Mouse (Mus musculus) intestine, embryonic 16.5 days (tissue): Measurements from ENCODE around the gene Gm4969. TPM values are rescaled to one million over a fixed set of nuclear protein-coding genes. Genes with fewer than 3 reads are reported as not detected.
A peak's percentile ranks its signal among the peaks of the same experiment; 100 is the strongest.

Experiments used
- ATAC-seq: fragments of 200-750 bp; cut with Nextera tagmentation; 2 replicates; pipeline ENCODE4 v1.8.0; 2017; ENCODE audit warnings: moderate TSS enrichment, moderate library complexity
- H3K27ac ChIP-seq: fragments of 300-500 bp; sonication (generic); 2 replicates; pipeline ENCODE4 v1.5.1; 2014; ENCODE audit warnings: mild to moderate bottlenecking, low read length
- H3K27me3 ChIP-seq: fragments of 300-500 bp; sonication (generic); replicated peaks from 2 replicates; pipeline ENCODE4 v1.6.1; 2014; ENCODE audit warnings: low read length, control low read depth, mixed read lengths; ENCODE audit not compliant: control insufficient read depth, insufficient read depth
- H3K36me3 ChIP-seq: fragments of 300-500 bp; sonication (generic); 2 replicates; pipeline ENCODE4 v1.6.1; 2014; ENCODE audit warnings: low read length, control low read depth; ENCODE audit not compliant: control insufficient read depth, insufficient read depth
- H3K4me1 ChIP-seq: fragments of 300-500 bp; sonication (generic); 2 replicates; pipeline ENCODE4 v1.6.1; 2014; ENCODE audit warnings: low read length, control low read depth, mixed read lengths; ENCODE audit not compliant: control insufficient read depth, insufficient read depth
- H3K4me2 ChIP-seq: fragments of 300-500 bp; sonication (generic); 2 replicates; pipeline ENCODE4 v1.6.1; 2014; ENCODE audit warnings: low read depth, low read length, control low read depth
- H3K4me3 ChIP-seq: fragments of 300-500 bp; sonication (generic); 2 replicates; pipeline ENCODE4 v1.5.1; 2014; ENCODE audit warnings: mild to moderate bottlenecking, low read length
- H3K9ac ChIP-seq: fragments of 300-500 bp; sonication (generic); 2 replicates; pipeline ENCODE4 v1.6.1; 2014; ENCODE audit warnings: low read depth, low read length
- H3K9me3 ChIP-seq: fragments of 300-500 bp; sonication (generic); 2 replicates; pipeline ENCODE4 v1.6.1; 2016; ENCODE audit warnings: low read length, control low read depth; ENCODE audit not compliant: control insufficient read depth
- WGBS: fragments of 180-500 bp; shearing (Covaris S2); extraction: QIAGEN DNeasy Blood & Tissue Kit; methylation state at CpG from one replicate; pipeline ENCODE4 v1.1.7; 2014; 5-methylcytosine and 5-hydroxymethylcytosine counted together
- polyA plus RNA-seq: library from polyadenylated mRNA; unstranded; fragments of >200 nt; fragmentation: Nextera tagmentation; extraction: Ambion mirVana; gene quantifications from 2 replicates; pipeline ENCODE4 v1.2.1, GENCODE M21; 2015

Gm4969 gene
- polyA plus RNA-seq, 1 experiment from 2014 or later, result 2.1 TPM

DNA sequence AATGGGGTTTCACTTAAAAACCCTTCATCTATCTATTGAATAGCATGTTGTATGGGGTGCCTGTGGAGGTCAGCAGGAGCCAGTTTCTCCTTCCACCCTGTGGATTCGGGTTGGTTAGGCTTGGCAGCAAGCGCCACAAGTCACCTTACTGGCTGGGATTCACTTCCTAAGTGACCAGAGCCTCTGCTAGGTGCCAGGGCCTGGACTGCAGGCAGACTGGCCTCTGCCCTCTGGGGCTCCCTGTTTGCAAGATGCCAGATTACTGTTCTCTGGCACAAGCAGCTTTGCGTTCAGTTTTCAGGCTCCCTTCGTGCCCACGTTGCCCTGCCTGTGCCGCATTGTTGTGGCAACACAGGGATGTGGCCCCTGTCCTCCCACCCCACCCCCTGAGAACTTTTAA is 6.5 kb upstream of the Gm4969 start:
- H3K4me1 ChIP-seq, result peaks cover 9% of the 10 kb centered on the region
- H3K27ac ChIP-seq, result no peak overlapping the region
- H3K9me3 ChIP-seq, result no peaks in the 10 kb centered on the region
- no peak overlapping the region for H3K9ac ChIP-seq
- no peak for ATAC-seq
- no peaks in the 10 kb centered on the region for H3K27me3 ChIP-seq
- 88% methylated on average over 6 of the region's 6 CpGs for WGBS
- H3K4me2 ChIP-seq, result no peak overlapping the region
- H3K4me3 ChIP-seq, result no peak overlapping the region
- H3K36me3 ChIP-seq, result no peaks in the 10 kb centered on the region

GRCm38 (mm10) chr7:19121686-19122085 is 3.5 kb upstream of the Gm4969 start:
- no peak overlapping the region for H3K4me3 ChIP-seq
- 0 out of 2 replicates have a peak, but pooled peaks cover 8% of the 10 kb centered on the region for H3K9me3 ChIP-seq
- 97% methylated on average over 4 of the region's 4 CpGs for WGBS
- H3K27me3 ChIP-seq, result no peaks in the 10 kb centered on the region
- H3K36me3 ChIP-seq, result no peaks in the 10 kb centered on the region
- no peak for ATAC-seq
- no peak overlapping the region for H3K27ac ChIP-seq
- no peak overlapping the region for H3K9ac ChIP-seq
- peaks cover 16% of the 10 kb centered on the region for H3K4me1 ChIP-seq
- no peak overlapping the region for H3K4me2 ChIP-seq

- peak; percentile 94 for ATAC-seq
- Histone ChIP-seq H3K4me1 (peaks cover 16% of the 10 kb centered on the region), H3K27me3 (no peaks in the 10 kb centered on the region), H3K4me2 (peak within 1 kb of the TSS; percentile 70), H3K27ac (no peak within 1 kb of the TSS), H3K9me3 (0 out of 2 replicates have a peak, but pooled peaks cover 8% of the 10 kb centered on the region), H3K4me3 (peak within 1 kb of the TSS; percentile 62), H3K9ac (peak within 1 kb of the TSS; percentile 77), H3K36me3 (no peaks in the 10 kb centered on the region)
- WGBS, result 1% methylated on average over 34 of the region's 34 CpGs
These were observed 1.7 kb upstream of the Gm4969 start, which contains the start of gene Fbxo46 for GRCm38 (mm10) chr7:19119631-19120429. Fbxo46 (plus strand) TSS chr7:19119859.

DNA sequence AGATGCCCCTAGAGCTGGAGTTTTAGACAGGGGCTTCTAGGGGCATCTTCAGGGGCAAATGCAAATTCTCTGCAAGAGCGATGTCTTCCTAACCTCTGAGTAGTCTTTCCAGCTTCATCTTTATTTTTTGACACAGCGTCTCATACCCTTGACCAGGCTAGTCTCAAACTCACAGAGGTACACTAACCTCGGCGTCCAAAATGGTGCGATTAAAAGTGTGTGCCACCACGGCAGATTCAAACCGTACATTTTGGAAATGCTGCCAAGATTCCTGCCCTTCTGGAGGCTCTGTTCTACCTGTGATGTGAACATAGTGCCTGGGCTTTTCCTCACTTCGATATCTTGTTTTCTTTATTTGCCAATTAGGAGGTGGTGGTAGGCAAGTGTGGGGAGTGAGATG is 915 bp upstream of the Gm4969 start:
- no peak overlapping the region for H3K27ac ChIP-seq
- WGBS, result 93% methylated on average over 8 of the region's 8 CpGs
- H3K4me3 ChIP-seq, result no peak overlapping the region

DNA sequence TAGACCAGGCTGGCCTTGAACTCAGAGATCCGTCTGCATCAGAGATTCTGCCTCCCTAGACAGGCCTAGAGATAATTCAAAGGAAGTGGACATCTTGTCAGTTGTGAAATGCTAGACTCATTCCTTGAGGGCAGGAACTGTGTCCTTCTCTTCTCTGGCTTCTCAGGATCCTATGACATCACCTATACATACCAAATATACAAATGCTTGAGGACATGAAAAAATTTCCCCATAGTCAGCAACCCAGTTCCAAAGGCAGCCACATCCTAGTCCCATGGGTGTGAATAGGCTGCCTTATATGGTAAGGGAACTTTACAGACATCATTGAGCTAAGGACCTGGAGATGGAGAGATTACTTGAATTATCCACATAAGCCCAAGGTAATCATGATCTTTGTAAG is 8.6 kb downstream of the Gm4969 start:
- whole genome bisulfite sequencing, result 83% methylated on average over 1 of the region's 1 CpGs
- Histone ChIP-seq H3K27me3 (no peaks in the 10 kb centered on the region), H3K4me3 (no peak overlapping the region), H3K4me2 (no peak overlapping the region), H3K27ac (no peak overlapping the region), H3K9ac (no peak overlapping the region), H3K36me3 (no peaks in the 10 kb centered on the region), H3K9me3 (no peaks in the 10 kb centered on the region), H3K4me1 (no peaks in the 10 kb centered on the region)
- no peak for ATAC-seq

More for the DNA sequence above, 915 bp upstream of the Gm4969 start:
- 0 out of 2 replicates have a peak, but pooled peaks cover 8% of the 10 kb centered on the region for H3K9me3 ChIP-seq
- H3K4me1 ChIP-seq, result peaks cover 16% of the 10 kb centered on the region
- ATAC-seq, result peak; percentile 29
- H3K4me2 ChIP-seq, result no peak overlapping the region
- H3K27me3 ChIP-seq, result no peaks in the 10 kb centered on the region
- no peak overlapping the region for H3K9ac ChIP-seq
- no peaks in the 10 kb centered on the region for H3K36me3 ChIP-seq

GRCm38 (mm10) chr7:19107436-19107835 is 10.7 kb downstream of the Gm4969 start:
- no peaks in the 10 kb centered on the region for H3K9me3 ChIP-seq
- H3K4me3 ChIP-seq, result no peak overlapping the region
- no peak overlapping the region for H3K4me2 ChIP-seq
- no peak overlapping the region for H3K27ac ChIP-seq
- no peaks in the 10 kb centered on the region for H3K4me1 ChIP-seq
- no peaks in the 10 kb centered on the region for H3K36me3 ChIP-seq
- no peak overlapping the region for H3K9ac ChIP-seq
- H3K27me3 ChIP-seq, result no peaks in the 10 kb centered on the region
- ATAC-seq, result no peak
- 47% methylated on average over 3 of the region's 3 CpGs for WGBS

DNA sequence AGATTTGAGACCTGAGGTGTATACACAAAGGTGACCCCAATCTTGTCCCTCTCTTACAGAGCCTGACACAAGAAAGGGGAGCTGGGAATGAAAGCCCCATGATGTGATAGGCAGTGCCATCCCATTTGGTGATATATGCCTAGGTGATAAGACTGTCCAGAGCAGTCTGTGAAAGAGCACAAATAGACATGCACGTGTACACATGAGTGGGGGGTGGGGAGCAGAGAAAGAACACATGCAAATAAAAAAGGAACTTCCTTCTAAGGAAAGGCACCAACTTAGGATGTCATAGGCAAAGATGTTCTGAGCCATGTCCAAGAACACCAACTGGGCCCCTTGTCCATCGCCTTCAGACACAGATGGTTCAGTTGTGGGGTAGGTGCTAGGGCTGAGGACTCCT is 13.7 kb downstream of the Gm4969 start:
- H3K36me3 ChIP-seq, result no peaks in the 10 kb centered on the region
- no peaks in the 10 kb centered on the region for H3K27me3 ChIP-seq
- no peaks in the 10 kb centered on the region for H3K9me3 ChIP-seq
- H3K4me3 ChIP-seq, result no peak overlapping the region
- no peak overlapping the region for H3K9ac ChIP-seq
- H3K4me1 ChIP-seq, result no peaks in the 10 kb centered on the region
- H3K4me2 ChIP-seq, result no peak overlapping the region
- H3K27ac ChIP-seq, result no peak overlapping the region
- no peak for ATAC-seq
- 75% methylated on average over 2 of the region's 2 CpGs for WGBS

- H3K9ac ChIP-seq, result no peak overlapping the region
These were observed 14.4 kb downstream of the Gm4969 start for GRCm38 (mm10) chr7:19103741-19104140.

GRCm38 (mm10) chr7:19100290-19100689 is 17.9 kb downstream of the Gm4969 start:
- H3K9me3 ChIP-seq, result no peaks in the 10 kb centered on the region
- no peaks in the 10 kb centered on the region for H3K27me3 ChIP-seq
- no peak overlapping the region for H3K9ac ChIP-seq
- 79% methylated on average over 1 of the region's 1 CpGs for WGBS
- no peak overlapping the region for H3K4me2 ChIP-seq
- peaks cover 2% of the 10 kb centered on the region; the same call in 1 of the 2 replicates for H3K36me3 ChIP-seq
- no peak for ATAC-seq
- H3K4me1 ChIP-seq, result peaks cover 25% of the 10 kb centered on the region
- H3K27ac ChIP-seq, result no peak overlapping the region
- H3K4me3 ChIP-seq, result no peak overlapping the region

More at GRCm38 (mm10) chr7:19103741-19104140, 14.4 kb downstream of the Gm4969 start:
- Histone ChIP-seq H3K4me3 (no peak overlapping the region), H3K36me3 (no peaks in the 10 kb centered on the region), H3K27me3 (no peaks in the 10 kb centered on the region), H3K9me3 (no peaks in the 10 kb centered on the region), H3K4me2 (no peak overlapping the region), H3K4me1 (no peaks in the 10 kb centered on the region), H3K27ac (no peak overlapping the region)
- ATAC-seq, result no peak
